Mouse (Mus musculus): ENCODE measurements around the gene Morn5.

Gene Morn5

GRCm38 (mm10) chr2:36048748-36049566 is at the start of gene Morn5, which contains the start of gene Ndufa8:
Gene Morn5 (plus strand): TSS chr2:36049458.
Gene Ndufa8 (minus strand): TSS chr2:36049406.
- peak; percentile 99 for DNase-seq

GRCm38 (mm10) chr2:36000390-36000789 is 48.9 kb upstream of the Morn5 start:
- no peak for DNase-seq

GRCm38 (mm10) chr2:36002188-36002587 is 47.1 kb upstream of the Morn5 start:
- DNase-seq, result no peak

- DNase-seq, result peak; percentile 80 to 84
Measured at GRCm38 (mm10) chr2:36008071-36008470, 41.2 kb upstream of the Morn5 start.

GRCm38 (mm10) chr2:36009386-36009785 is 39.9 kb upstream of the Morn5 start:
- peak; percentile 86 for DNase-seq

- no peak for DNase-seq
Measured at GRCm38 (mm10) chr2:36010579-36010978, 38.7 kb upstream of the Morn5 start.

GRCm38 (mm10) chr2:36011331-36011825 is 37.9 kb upstream of the Morn5 start:
- peak; percentile 51 to 60 for DNase-seq

GRCm38 (mm10) chr2:36013010-36013409 is 36.2 kb upstream of the Morn5 start:
- DNase-seq, result no peak

GRCm38 (mm10) chr2:36021385-36022159 is 27.7 kb upstream of the Morn5 start:
- peak; percentile 87 to 98 for DNase-seq

GRCm38 (mm10) chr2:36023291-36023690 is 26.0 kb upstream of the Morn5 start:
- no peak for DNase-seq

GRCm38 (mm10) chr2:36032884-36033283 is 16.4 kb upstream of the Morn5 start:
- DNase-seq, result no peak

- DNase-seq, result no peak
Measured at GRCm38 (mm10) chr2:36033966-36034365, 15.3 kb upstream of the Morn5 start.

- no peak for DNase-seq
Measured at GRCm38 (mm10) chr2:36034898-36035297, 14.4 kb upstream of the Morn5 start.

GRCm38 (mm10) chr2:36035413-36036081 is 13.7 kb upstream of the Morn5 start:
- no peak for DNase-seq

- no peak for DNase-seq
Measured at GRCm38 (mm10) chr2:36039297-36039985, 9.8 kb upstream of the Morn5 start.

GRCm38 (mm10) chr2:36040872-36041271 is 8.4 kb upstream of the Morn5 start:
- no peak for DNase-seq

GRCm38 (mm10) chr2:36048164-36048563 is 1.1 kb upstream of the Morn5 start:
- DNase-seq, result no peak

- DNase-seq, result no peak
Measured at GRCm38 (mm10) chr2:36049567-36049954, 303 bp downstream of the Morn5 start.

GRCm38 (mm10) chr2:36053249-36053648 is 4.0 kb downstream of the Morn5 start:
- peak in 1 of 2 experiments; percentile 17 for DNase-seq

- no peak for DNase-seq
Measured at GRCm38 (mm10) chr2:36056248-36056647, 7.0 kb downstream of the Morn5 start.

GRCm38 (mm10) chr2:36061409-36061808 is 12.2 kb downstream of the Morn5 start:
- DNase-seq, result no peak

- no peak for DNase-seq
Measured at GRCm38 (mm10) chr2:36067132-36067531, 17.9 kb downstream of the Morn5 start.

Data from cerebellum, postnatal 14 days (tissue).